Comparison of ENCODE assay signal across 10 mouse cellular contexts in genomic region chr19:34751150-34751549, GRCm38 (mm10). TPM values are rescaled to one million over a fixed set of nuclear protein-coding genes. Genes with fewer than 3 reads are reported as not detected.
DNase-seq lines count a peak whose midpoint lies in the region; ATAC-seq and TF ChIP-seq lines count a peak whose summit lies in the region.
"Had no signal": no experiment of that assay in that cellular context is flagged by ENCODE, and none has a peak within 500 bp of the region (broad histone marks: within the 10 kb centered on the region; RNA-seq: fewer than 3 reads in every experiment).

No protein-coding gene starts in this region.

- no peaks in the 10 kb centered on the region for H3K9me3 ChIP-seq in heart, embryonic 10.5 days
- 0 out of 2 replicates have a peak, but pooled peaks cover 7% of the 10 kb centered on the region for H3K9me3 ChIP-seq in heart, embryonic 12.5 days (replicated peaks)
- H3K9me3 ChIP-seq in intestine, embryonic 15.5 days: no peaks in the 10 kb centered on the region
- H3K9me3 ChIP-seq: forebrain, embryonic 15.5 days; hindbrain, embryonic 15.5 days had no signal

- no peak for ATAC-seq in heart, embryonic 12.5 days (ENCODE audit: insufficient number of reproducible peaks, low FRiP score)
- 0 out of 2 replicates have a peak, but pooled peaks have one; percentile 34 for ATAC-seq in intestine, embryonic 15.5 days
- ATAC-seq: forebrain, embryonic 15.5 days had no signal

- no peak overlapping the region for H3K4me2 ChIP-seq in heart, embryonic 12.5 days
- no peak overlapping the region for H3K4me2 ChIP-seq in intestine, embryonic 15.5 days (replicated peaks)
- H3K4me2 ChIP-seq: forebrain, embryonic 15.5 days; hindbrain, embryonic 15.5 days had no signal

- H3K9ac ChIP-seq in heart, embryonic 12.5 days: no peak overlapping the region
- H3K9ac ChIP-seq in intestine, embryonic 15.5 days: no peak overlapping the region
- H3K9ac ChIP-seq: forebrain, embryonic 15.5 days; hindbrain, embryonic 15.5 days had no signal

- 0 out of 2 replicates have a peak overlapping the region, but pooled peaks have one; percentile 42 for H3K27ac ChIP-seq in heart, embryonic 10.5 days
- no peak overlapping the region for H3K27ac ChIP-seq in heart, embryonic 12.5 days (ENCODE audit: poor library complexity, severe bottlenecking)
- H3K27ac ChIP-seq in thymus, adult 2 months (ENCODE audit: control insufficient read depth, insufficient read depth, low read length): no peak overlapping the region
- no peak overlapping the region for H3K27ac ChIP-seq in intestine, embryonic 15.5 days
- no peak overlapping the region for H3K27ac ChIP-seq in cerebellum, adult 2 months (ENCODE audit: insufficient read depth, low read length)
- H3K27ac ChIP-seq: forebrain, embryonic 15.5 days; hindbrain, embryonic 15.5 days had no signal

- peaks cover 31% of the 10 kb centered on the region for H3K4me1 ChIP-seq in heart, embryonic 10.5 days
- H3K4me1 ChIP-seq in heart, embryonic 12.5 days (replicated peaks): peaks cover 15% of the 10 kb centered on the region
- no peaks in the 10 kb centered on the region for H3K4me1 ChIP-seq in thymus, adult 2 months (replicated peaks; ENCODE audit: control insufficient read depth, insufficient read depth, low read length)
- no peaks in the 10 kb centered on the region for H3K4me1 ChIP-seq in intestine, embryonic 15.5 days (replicated peaks)
- no peaks in the 10 kb centered on the region; the same call in 1 of the 2 replicates for H3K4me1 ChIP-seq in cerebellum, adult 2 months (ENCODE audit: control insufficient read depth, insufficient read depth, low read length)

- TF ChIP-seq POLR2A in thymus, adult 2 months (IDR thresholded peaks at IDR 0.05; ENCODE audit: control insufficient read depth, extremely low read depth, insufficient read depth, low read length, poor library complexity): no peak
- TF ChIP-seq POLR2A in cerebellum, adult 2 months (IDR thresholded peaks at IDR 0.05; ENCODE audit: borderline replicate concordance, insufficient read depth, low read length): no peak

- no peaks in the 10 kb centered on the region for H3K36me3 ChIP-seq in heart, embryonic 10.5 days
- H3K36me3 ChIP-seq in heart, embryonic 12.5 days: no peaks in the 10 kb centered on the region
- no peaks in the 10 kb centered on the region for H3K36me3 ChIP-seq in thymus, adult 2 months (ENCODE audit: control insufficient read depth, insufficient read depth, low read length)
- H3K36me3 ChIP-seq in intestine, embryonic 15.5 days: no peaks in the 10 kb centered on the region
- H3K36me3 ChIP-seq in splenic B cell, adult 2 months (ENCODE audit: control insufficient read depth, insufficient read depth, low read length, poor library complexity, severe bottlenecking): no peaks in the 10 kb centered on the region
- H3K36me3 ChIP-seq: forebrain, embryonic 15.5 days; hindbrain, embryonic 15.5 days had no signal

- no peaks in the 10 kb centered on the region for H3K27me3 ChIP-seq in heart, embryonic 10.5 days (ENCODE audit: insufficient read depth, poor library complexity, severe bottlenecking)
- no peaks in the 10 kb centered on the region for H3K27me3 ChIP-seq in heart, embryonic 12.5 days (replicated peaks)
- peaks cover 9% of the 10 kb centered on the region; the same call in 1 of the 2 replicates for H3K27me3 ChIP-seq in thymus, adult 2 months (ENCODE audit: control insufficient read depth, insufficient read depth, low read length)
- H3K27me3 ChIP-seq in intestine, embryonic 15.5 days (replicated peaks): no peaks in the 10 kb centered on the region
- no peaks in the 10 kb centered on the region for H3K27me3 ChIP-seq in splenic B cell, adult 2 months (ENCODE audit: control insufficient read depth, insufficient read depth, low read length, poor library complexity, severe bottlenecking)
- no peaks in the 10 kb centered on the region for H3K27me3 ChIP-seq in cerebellum, adult 2 months (ENCODE audit: control insufficient read depth, insufficient read depth, low read length)

- H3K4me3 ChIP-seq in heart, embryonic 10.5 days: no peak overlapping the region
- H3K4me3 ChIP-seq in heart, embryonic 12.5 days: no peak overlapping the region
- no peak overlapping the region for H3K4me3 ChIP-seq in thymus, adult 2 months (ENCODE audit: control insufficient read depth, insufficient read depth, low read length)
- no peak overlapping the region for H3K4me3 ChIP-seq in intestine, embryonic 15.5 days (replicated peaks)
- no peak overlapping the region for H3K4me3 ChIP-seq in cerebellum, adult 2 months (replicated peaks; ENCODE audit: insufficient read depth, low read depth, low read length)
- H3K4me3 ChIP-seq: forebrain, embryonic 15.5 days; hindbrain, embryonic 15.5 days had no signal

- no peak for TF ChIP-seq CTCF in thymus, adult 2 months (IDR thresholded peaks at IDR 0.05; ENCODE audit: borderline replicate concordance, control insufficient read depth, extremely low read depth, insufficient read depth, low read length, poor library complexity)
- TF ChIP-seq CTCF in cerebellum, adult 2 months (IDR thresholded peaks at IDR 0.05; ENCODE audit: borderline replicate concordance, insufficient read depth, low read depth, low read length): no peak

- no peak for DNase-seq in heart, embryonic 10.5 days (ENCODE audit: low spot score)
- peak; percentile 8 for DNase-seq in thymus, adult 2 months
- DNase-seq in thymus, postnatal 0 days (ENCODE audit: low spot score): no peak
- peak; percentile 52 for DNase-seq in splenic B cell, adult 2 months (ENCODE audit: low read depth, low spot score)
- DNase-seq in spleen, adult 12 weeks (ENCODE audit: low spot score): no peak
- no peak for DNase-seq in cerebellum, adult 2 months

- 82% methylated on average over 4 of the region's 4 CpGs for WGBS in heart, embryonic 10.5 days
- 77% methylated on average over 4 of the region's 4 CpGs for WGBS in heart, embryonic 12.5 days
- 54% methylated on average over 4 of the region's 4 CpGs for WGBS in thymus, adult 2 months
- 72% methylated on average over 4 of the region's 4 CpGs for WGBS in intestine, embryonic 15.5 days
- WGBS in cerebellum, adult 2 months: 70% methylated on average over 4 of the region's 4 CpGs

RNA-seq across cellular contexts. Expression of gene Slc16a12, which starts 4.1 kb away (rescaled TPM):
- polyA plus RNA-seq in heart, embryonic 10.5 days (2016; fragmentation: Nextera tagmentation; extraction: Ambion mirVana): 19.3 and 35.1 TPM in 2 replicates
- polyA plus RNA-seq in heart, embryonic 12.5 days (2016; fragmentation: Nextera tagmentation; extraction: Ambion mirVana): 37.2 and 37.8 TPM in 2 replicates
- polyA plus RNA-seq in thymus, adult 2 months (2012; rRNA removed): 0.28 and 0.44 TPM in 2 replicates
- 0.23 and 0.26 TPM in 2 replicates for polyA plus RNA-seq in thymus, postnatal 0 days (2015; fragmentation: Nextera tagmentation; extraction: Ambion mirVana)
- polyA plus RNA-seq in intestine, embryonic 15.5 days (2015; fragmentation: Nextera tagmentation; extraction: Ambion mirVana): 6.9 and 8.5 TPM in 2 replicates
- 1.3 and 1.8 TPM in 2 replicates for polyA plus RNA-seq in cerebellum, adult 2 months (2012; rRNA removed)

Comparison
In these comparisons a context has a peak if more than half of its experiments do, and no peak if none do; other contexts are left out.
1. DNase-seq: peak in thymus, adult 2 months (single experiment) and splenic B cell, adult 2 months (single experiment); none in heart, embryonic 10.5 days (single experiment), thymus, postnatal 0 days (single experiment), spleen, adult 12 weeks (single experiment) and cerebellum, adult 2 months (0 of 2).